Mouse (Mus musculus) MEL (cell line): ENCODE results near the gene P4ha1. TPM values are rescaled to one million over a fixed set of nuclear protein-coding genes. Genes with fewer than 3 reads are reported as not detected.

Experiments
- DNase-seq: peaks from one replicate; pipeline ENCODE4 v3.0.0; 2011; ENCODE audit warnings: low read depth, low spot score
- H3K27ac ChIP-seq: 2 replicates; pipeline ENCODE4 v1.5.1; 2012; ENCODE audit warnings: low read depth, mild to moderate bottlenecking, control low read depth, low read length, moderate library complexity; ENCODE audit not compliant: control insufficient read depth
- H3K27me3 ChIP-seq, 2 experiments: fragments of 150-350 bp in 1 of 2; sonication (generic) in 1 of 2; 2 replicates each; pipeline ENCODE4 v1.6.1; 2012; ENCODE audit warnings: low read length in 2 of 2, mild to moderate bottlenecking in 2 of 2, improper control_type of control experiment in 1 of 2, moderate library complexity in 1 of 2; ENCODE audit not compliant: insufficient read depth in 2 of 2, control insufficient read depth in 1 of 2
- H3K36me3 ChIP-seq, 2 experiments: 2 replicates each; pipeline ENCODE4 v1.6.1; 2012 to 2014; ENCODE audit warnings: low read length in 2 of 2, improper control_type of control experiment in 1 of 2, inconsistent platforms in 1 of 2, mild to moderate bottlenecking in 1 of 2; ENCODE audit not compliant: insufficient read depth in 2 of 2, control insufficient read depth in 1 of 2
- H3K4me1 ChIP-seq, 2 experiments: fragments of 150-350 bp in 1 of 2; sonication (generic) in 1 of 2; 2 replicates each; pipeline ENCODE4 v1.6.1; 2012; ENCODE audit warnings: low read length in 2 of 2, improper control_type of control experiment in 1 of 2, mild to moderate bottlenecking in 1 of 2; ENCODE audit not compliant: insufficient read depth in 2 of 2, control insufficient read depth in 1 of 2
- H3K4me3 ChIP-seq, 2 experiments: fragments of 150-350 bp in 1 of 2; sonication (generic) in 1 of 2; 2 replicates each; pipeline ENCODE4 v1.5.1; 2012; ENCODE audit warnings: low read depth in 2 of 2, low read length in 2 of 2, mild to moderate bottlenecking in 2 of 2, moderate library complexity in 2 of 2, control low read depth in 1 of 2, improper control_type of control experiment in 1 of 2; ENCODE audit not compliant: control insufficient read depth in 1 of 2, insufficient read depth in 1 of 2
- H3K79me2 ChIP-seq: 2 replicates; pipeline ENCODE4 v1.6.1; 2012; ENCODE audit warnings: mild to moderate bottlenecking, low read length, moderate library complexity; ENCODE audit not compliant: control insufficient read depth, poor library complexity, insufficient read depth
- H3K9ac ChIP-seq: 2 replicates; pipeline ENCODE4 v1.6.1; 2012; ENCODE audit warnings: low read depth, mild to moderate bottlenecking, control low read depth, low read length, moderate library complexity; ENCODE audit not compliant: control insufficient read depth, poor library complexity, severe bottlenecking
- H3K9me3 ChIP-seq: fragments of 150-350 bp; sonication (generic); replicated peaks from 2 replicates; pipeline ENCODE4 v1.6.1; 2012; ENCODE audit warnings: mild to moderate bottlenecking, low read length, improper control_type of control experiment, moderate library complexity; ENCODE audit not compliant: insufficient read depth
- CHD2 ChIP-seq: IDR thresholded peaks from 2 replicates; pipeline ENCODE4 v1.6.1; 2011; ENCODE audit warnings: low read length, improper control_type of control experiment
- CTCF ChIP-seq, 3 experiments: IDR thresholded peaks in 2 of 3; conservative IDR thresholded peaks in 1 of 3; 2 replicates each; pipeline ENCODE4 v1.5.1; 2011 to 2012; ENCODE audit warnings: low read length in 3 of 3, low read depth in 2 of 3, mild to moderate bottlenecking in 2 of 3, improper control_type of control experiment in 1 of 3, inconsistent platforms in 1 of 3, mixed read lengths in 1 of 3, moderate library complexity in 1 of 3; ENCODE audit not compliant: control insufficient read depth in 1 of 3, insufficient read depth in 1 of 3, poor library complexity in 1 of 3, severe bottlenecking in 1 of 3
- E2F4 ChIP-seq: IDR thresholded peaks from 2 replicates; pipeline ENCODE4 v1.6.1; 2011; ENCODE audit warnings: low read depth, low read length, improper control_type of control experiment, borderline replicate concordance
- ETS1 ChIP-seq: IDR thresholded peaks from 2 replicates; pipeline ENCODE4 v1.6.1; 2012; ENCODE audit warnings: low read depth, mild to moderate bottlenecking, inconsistent platforms, low read length, improper control_type of control experiment, moderate library complexity
- GATA1 ChIP-seq: IDR thresholded peaks from 2 replicates; pipeline ENCODE4 v1.6.1; 2011; ENCODE audit warnings: low read depth, low read length, improper control_type of control experiment
- HCFC1 ChIP-seq: IDR thresholded peaks from 2 replicates; pipeline ENCODE4 v1.6.1; 2012; ENCODE audit warnings: low read depth, mild to moderate bottlenecking, inconsistent platforms, low read length, improper control_type of control experiment, moderate library complexity
- JUND ChIP-seq: IDR thresholded peaks from 2 replicates; pipeline ENCODE4 v1.6.1; 2011; ENCODE audit warnings: low read depth, mild to moderate bottlenecking, improper control_type of control experiment, low read length
- KAT2A ChIP-seq: conservative IDR thresholded peaks from 2 replicates; pipeline ENCODE4 v1.6.1; 2012; ENCODE audit warnings: low read depth, low read length, improper control_type of control experiment, inconsistent platforms
- MAFK ChIP-seq: IDR thresholded peaks from 2 replicates; pipeline ENCODE4 v1.6.1; 2011; ENCODE audit warnings: low read depth, mild to moderate bottlenecking, low read length, improper control_type of control experiment, borderline replicate concordance
- MAX ChIP-seq: IDR thresholded peaks from 2 replicates; pipeline ENCODE4 v1.6.1; 2011; ENCODE audit warnings: low read length, improper control_type of control experiment
- MEF2A ChIP-seq: IDR thresholded peaks from 2 replicates; pipeline ENCODE4 v1.6.1; 2014; ENCODE audit warnings: low read depth, mild to moderate bottlenecking, inconsistent platforms, low read length, improper control_type of control experiment; ENCODE audit not compliant: poor library complexity, insufficient replicate concordance, severe bottlenecking; ENCODE audit errors: extremely low read depth
- MXI1 ChIP-seq: IDR thresholded peaks from 2 replicates; pipeline ENCODE4 v1.6.1; 2011; ENCODE audit warnings: mild to moderate bottlenecking, low read depth, low read length, improper control_type of control experiment
- MYB ChIP-seq: IDR thresholded peaks from 2 replicates; pipeline ENCODE4 v1.6.1; 2011; ENCODE audit warnings: mild to moderate bottlenecking, low read depth, low read length, improper control_type of control experiment
- MYC ChIP-seq: IDR thresholded peaks from 2 replicates; pipeline ENCODE4 v1.6.1; 2011; ENCODE audit warnings: low read depth, mild to moderate bottlenecking, low read length, improper control_type of control experiment, moderate library complexity
- NELFE ChIP-seq: IDR thresholded peaks from 2 replicates; pipeline ENCODE4 v1.6.1; 2011; ENCODE audit warnings: low read depth, low read length, improper control_type of control experiment
- NRF1 ChIP-seq: IDR thresholded peaks from 2 replicates; pipeline ENCODE4 v1.6.1; 2014; ENCODE audit warnings: low read depth, mild to moderate bottlenecking, inconsistent platforms, low read length, improper control_type of control experiment, moderate library complexity; ENCODE audit not compliant: poor library complexity, insufficient read depth, severe bottlenecking
- POLR2A ChIP-seq, 2 experiments: IDR thresholded peaks; 2 replicates each; pipeline ENCODE4 v1.6.1; 2011 to 2012; ENCODE audit warnings: low read length in 2 of 2, mild to moderate bottlenecking in 2 of 2, control low read depth in 1 of 2, improper control_type of control experiment in 1 of 2, low read depth in 1 of 2, moderate library complexity in 1 of 2; ENCODE audit not compliant: control insufficient read depth in 1 of 2, insufficient read depth in 1 of 2, poor library complexity in 1 of 2
- POLR2AphosphoS2 ChIP-seq: IDR thresholded peaks from 2 replicates; pipeline ENCODE4 v1.6.1; 2011; ENCODE audit warnings: low read length, improper control_type of control experiment
- POLR2AphosphoS5 ChIP-seq: IDR thresholded peaks from 2 replicates; pipeline ENCODE4 v1.6.1; 2012; ENCODE audit warnings: low read depth, borderline replicate concordance, mild to moderate bottlenecking, inconsistent platforms, low read length, moderate library complexity, mixed read lengths
- RAD21 ChIP-seq: IDR thresholded peaks from 2 replicates; pipeline ENCODE4 v1.6.1; 2011; ENCODE audit warnings: mild to moderate bottlenecking, low read depth, low read length, improper control_type of control experiment
- SMC3 ChIP-seq: IDR thresholded peaks from 2 replicates; pipeline ENCODE4 v1.6.1; 2011; ENCODE audit warnings: low read depth, low read length, improper control_type of control experiment
- TAL1 ChIP-seq: IDR thresholded peaks from 2 replicates; pipeline ENCODE4 v1.6.1; 2012; ENCODE audit warnings: mild to moderate bottlenecking, inconsistent platforms, low read length, moderate library complexity, mixed read lengths
- TBP ChIP-seq: IDR thresholded peaks from 2 replicates; pipeline ENCODE4 v1.8.0; 2011; ENCODE audit warnings: low read depth, low read length, improper control_type of control experiment
- USF1 ChIP-seq: IDR thresholded peaks from 2 replicates; pipeline ENCODE4 v1.6.1; 2014; ENCODE audit warnings: low read depth, mild to moderate bottlenecking, inconsistent platforms, low read length, improper control_type of control experiment, moderate library complexity
- ZC3H11A ChIP-seq: IDR thresholded peaks from 2 replicates; pipeline ENCODE4 v1.6.1; 2012; ENCODE audit warnings: low read depth, mild to moderate bottlenecking, inconsistent platforms, low read length, improper control_type of control experiment
- ZMIZ1 ChIP-seq: IDR thresholded peaks from 2 replicates; pipeline ENCODE4 v1.6.1; 2012; ENCODE audit warnings: low read depth, mild to moderate bottlenecking, inconsistent platforms, low read length, improper control_type of control experiment, moderate library complexity
- ZNF384 ChIP-seq: IDR thresholded peaks from 2 replicates; pipeline ENCODE4 v1.6.1; 2012; ENCODE audit warnings: low read depth, mild to moderate bottlenecking, inconsistent platforms, low read length, improper control_type of control experiment
- polyA plus RNA-seq, 2 experiments: library from polyadenylated mRNA; stranded (reverse) in 1 of 2; unstranded in 1 of 2; fragments of >175 nt in 1 of 2; fragments of >200 nt in 1 of 2; gene quantifications; 2 replicates each; pipeline versions ENCODE4 v1.2.1 to v1.2.4; 2012; ENCODE audit warnings: low replicate concordance in 2 of 2, low read depth in 1 of 2; ENCODE audit not compliant: insufficient read length in 2 of 2, insufficient read depth in 1 of 2, missing spikeins in 1 of 2
- total RNA-seq: library from RNA; depleted of rRNA; stranded (reverse); fragments of 300-350 nt; gene quantifications from 2 replicates; pipeline ENCODE4 v1.2.3, GENCODE M21; 2012

Gene P4ha1
- total and polyA plus RNA-seq, 3 experiments, result 18.9 to 50.2 TPM; not detected in 1

DNA sequence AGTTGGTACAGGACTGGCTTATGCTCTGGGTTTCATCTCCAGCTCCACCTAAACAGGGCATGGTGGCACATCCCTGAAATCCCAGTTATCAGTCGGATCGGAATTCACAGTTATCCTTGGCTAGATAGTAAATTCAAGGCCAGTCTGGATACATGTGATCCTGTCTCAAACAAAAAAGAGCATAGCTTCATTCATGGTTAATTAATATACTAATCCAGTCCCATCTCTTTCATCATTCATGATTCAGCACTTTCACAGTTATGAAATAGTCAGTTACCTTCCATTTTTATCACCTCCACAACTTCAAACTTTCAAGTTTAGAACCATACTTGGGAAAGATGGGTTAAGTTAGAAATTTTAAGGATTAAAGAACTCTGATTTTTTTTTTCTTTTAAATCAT is 13.0 kb downstream of the P4ha1 start:
- peak overlapping the region; percentile 50 for H3K27ac ChIP-seq
- H3K9ac ChIP-seq, result peak overlapping the region; percentile 42; the same call in 1 of the 2 replicates
- H3K27me3 ChIP-seq, result no peaks in the 10 kb centered on the region
- no peak for DNase-seq
- no peak for TF ChIP-seq CHD2
- TF ChIP-seq MYB, result no peak
- TF ChIP-seq TAL1, result no peak
- TF ChIP-seq MAFK, result peak; percentile 58; the same call in 1 of the 2 replicates
- H3K4me3 ChIP-seq, result peak overlapping the region in 1 of 2 experiments; percentile 31; a peak in 1 of 4 replicates
- peaks cover 5% of the 10 kb centered on the region for H3K79me2 ChIP-seq
- no peaks in the 10 kb centered on the region for H3K9me3 ChIP-seq
- peaks cover 14 to 22% of the 10 kb centered on the region in 2 experiments for H3K4me1 ChIP-seq
- H3K36me3 ChIP-seq, result peaks cover 21 to 25% of the 10 kb centered on the region in 2 experiments

DNA sequence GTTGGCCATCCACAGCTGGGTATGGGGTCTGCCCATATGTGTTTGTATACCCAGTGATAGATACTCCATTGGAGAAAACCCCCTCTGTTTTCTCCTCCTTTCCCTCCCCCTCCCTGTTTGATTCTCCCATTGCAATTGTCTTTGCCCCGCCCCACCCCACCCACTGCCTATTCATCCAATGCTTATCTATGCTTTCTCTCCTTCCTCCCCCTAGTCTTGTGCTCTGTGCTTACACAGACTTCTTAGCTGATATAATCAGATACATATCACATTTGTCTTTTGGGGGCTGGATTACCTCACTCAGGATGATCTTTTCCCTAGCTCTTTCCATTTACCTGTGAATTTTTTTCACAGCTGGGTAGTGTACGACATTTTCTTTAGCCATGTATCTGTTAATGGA is 23.5 kb downstream of the P4ha1 start:
- peaks cover 31 to 38% of the 10 kb centered on the region in 2 experiments for H3K36me3 ChIP-seq
- no peak overlapping the region for H3K4me3 ChIP-seq
- no peaks in the 10 kb centered on the region for H3K79me2 ChIP-seq
- H3K27ac ChIP-seq, result peak overlapping the region; percentile 31; the same call in 1 of the 2 replicates
- DNase-seq, result peak; percentile 26
- no peaks in the 10 kb centered on the region for H3K27me3 ChIP-seq
- H3K9me3 ChIP-seq, result no peaks in the 10 kb centered on the region
- TF ChIP-seq MXI1 (no peak), GATA1 (peak; percentile 61), ZMIZ1 (no peak), ETS1 (peak; percentile 41; the same call in 1 of the 2 replicates)
- H3K9ac ChIP-seq, result no peak overlapping the region
- H3K4me1 ChIP-seq, result peaks cover 23 to 38% of the 10 kb centered on the region in 2 experiments

DNA sequence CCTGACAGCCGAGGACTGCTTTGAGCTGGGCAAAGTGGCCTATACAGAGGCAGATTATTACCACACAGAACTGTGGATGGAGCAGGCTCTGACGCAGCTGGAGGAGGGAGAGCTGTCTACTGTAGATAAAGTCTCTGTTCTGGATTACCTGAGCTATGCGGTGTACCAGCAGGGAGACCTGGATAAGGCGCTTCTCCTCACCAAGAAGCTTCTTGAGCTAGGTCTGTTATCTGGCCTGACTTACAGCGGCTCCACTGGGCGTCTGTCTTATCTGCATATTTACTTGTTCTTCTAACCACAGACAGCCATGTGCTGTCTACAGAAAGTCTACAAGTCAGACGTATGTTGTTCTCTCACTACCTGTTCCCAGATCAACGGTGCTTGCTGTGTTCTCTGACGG is 25.1 kb downstream of the P4ha1 start:
- Histone ChIP-seq H3K36me3 (peaks cover 34 to 38% of the 10 kb centered on the region in 2 experiments), H3K9me3 (no peaks in the 10 kb centered on the region), H3K4me1 (peaks cover 23 to 38% of the 10 kb centered on the region in 2 experiments), H3K27ac (peak overlapping the region; percentile 90), H3K27me3 (no peaks in the 10 kb centered on the region), H3K4me3 (no peak overlapping the region), H3K9ac (no peak overlapping the region), H3K79me2 (no peaks in the 10 kb centered on the region)
- DNase-seq, result peak; percentile 95
- TF ChIP-seq TBP, result peak; percentile 42; the same call in 1 of the 2 replicates
- TF ChIP-seq ZC3H11A, result no peak
- TF ChIP-seq NRF1, result no peak
- peak; percentile 93 for TF ChIP-seq MAX
- no peak for TF ChIP-seq SMC3
- no peak for TF ChIP-seq POLR2AphosphoS2
- no peak for TF ChIP-seq NELFE
- TF ChIP-seq E2F4, result no peak
- TF ChIP-seq ZMIZ1, result no peak
- TF ChIP-seq POLR2AphosphoS5, result no peak
- no peak for TF ChIP-seq MEF2A
- TF ChIP-seq HCFC1, result 0 out of 2 replicates have a peak, but pooled peaks have one; percentile 5
- peak; percentile 99 for TF ChIP-seq GATA1
- TF ChIP-seq JUND, result no peak
- TF ChIP-seq ZNF384, result no peak
- peak; percentile 97 for TF ChIP-seq MXI1
- no peak for TF ChIP-seq POLR2A (IDR thresholded peaks at IDR 0.05; ENCODE audit: control insufficient read depth in 1 of 2, insufficient read depth in 1 of 2, low read depth in 1 of 2, low read length in 2 of 2, poor library complexity in 1 of 2)
- TF ChIP-seq MYC, result peak; percentile 97
- no peak for TF ChIP-seq CTCF (IDR thresholded peaks at IDR 0.05 in 2 of 3, conservative IDR thresholded peaks at IDR 0.05 in 1 of 3; ENCODE audit: control insufficient read depth in 1 of 3, insufficient read depth in 1 of 3, low read depth in 2 of 3, low read length in 3 of 3, poor library complexity in 1 of 3, severe bottlenecking in 1 of 3)
- TF ChIP-seq KAT2A, result no peak
- TF ChIP-seq MYB, result no peak; the same call in 1 of the 2 replicates
- no peak for TF ChIP-seq RAD21
- no peak; the same call in 1 of the 2 replicates for TF ChIP-seq USF1
